Mouse (Mus musculus): ENCODE measurements around the gene Cdrt4. TPM values are rescaled to one million over a fixed set of nuclear protein-coding genes. Genes with fewer than 3 reads are reported as not detected.
A peak's percentile ranks its signal among the peaks of the same experiment; 100 is the strongest.

The Cdrt4 gene
- polyA plus RNA-seq, 1 experiment: 374 TPM

DNA sequence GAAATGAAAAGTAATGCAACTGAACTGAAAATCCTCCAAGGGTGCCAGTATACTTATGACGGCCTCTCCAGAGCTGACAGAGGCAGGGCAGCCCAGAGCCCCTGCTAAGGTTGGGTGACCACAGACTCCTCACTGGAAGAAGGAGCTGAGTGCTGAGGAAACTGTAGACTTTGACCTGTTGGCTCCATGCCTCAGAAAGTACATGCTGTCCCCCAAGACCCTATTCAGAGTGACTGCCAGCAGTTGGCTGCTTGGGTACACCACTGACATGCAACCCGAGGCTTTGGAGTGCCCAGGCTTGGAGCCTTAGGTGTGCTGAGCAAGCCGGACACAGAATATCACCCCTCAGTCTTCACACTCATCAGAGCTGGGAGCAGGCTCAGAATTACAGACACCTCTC is 57.0 kb downstream of the Cdrt4 start:
- no peak for TF ChIP-seq POLR2A (IDR thresholded peaks at IDR 0.05; ENCODE audit: control insufficient read depth, low read depth, low read length)
- TF ChIP-seq CTCF (IDR thresholded peaks at IDR 0.05; ENCODE audit: control insufficient read depth, insufficient read depth, insufficient replicate concordance, low read depth, low read length): no peak
- H3K27ac ChIP-seq (ENCODE audit: control insufficient read depth, insufficient read depth, low read depth, low read length): no peak overlapping the region
- no peaks in the 10 kb centered on the region for H3K36me3 ChIP-seq (ENCODE audit: control insufficient read depth, insufficient read depth, low read length)

GRCm38 (mm10) chr11:63009761-63010160 is 58.8 kb downstream of the Cdrt4 start:
- Histone ChIP-seq H3K27ac (ENCODE audit: control insufficient read depth, insufficient read depth, low read depth, low read length) (no peak overlapping the region), H3K36me3 (ENCODE audit: control insufficient read depth, insufficient read depth, low read length) (no peaks in the 10 kb centered on the region), H3K27me3 (ENCODE audit: control insufficient read depth, insufficient read depth, low read length) (no peaks in the 10 kb centered on the region), H3K4me1 (ENCODE audit: control insufficient read depth, insufficient read depth, low read length) (no peaks in the 10 kb centered on the region), H3K4me3 (ENCODE audit: control insufficient read depth, low read depth, low read length) (no peak overlapping the region)
- no peak for TF ChIP-seq CTCF (IDR thresholded peaks at IDR 0.05; ENCODE audit: control insufficient read depth, insufficient read depth, insufficient replicate concordance, low read depth, low read length)
- TF ChIP-seq POLR2A (IDR thresholded peaks at IDR 0.05; ENCODE audit: control insufficient read depth, low read depth, low read length): no peak

More for the DNA sequence above, 57.0 kb downstream of the Cdrt4 start:
- no peak overlapping the region for H3K4me3 ChIP-seq (ENCODE audit: control insufficient read depth, low read depth, low read length)
- no peaks in the 10 kb centered on the region for H3K27me3 ChIP-seq (ENCODE audit: control insufficient read depth, insufficient read depth, low read length)
- no peaks in the 10 kb centered on the region; the same call in 1 of the 2 replicates for H3K4me1 ChIP-seq (ENCODE audit: control insufficient read depth, insufficient read depth, low read length)

DNA sequence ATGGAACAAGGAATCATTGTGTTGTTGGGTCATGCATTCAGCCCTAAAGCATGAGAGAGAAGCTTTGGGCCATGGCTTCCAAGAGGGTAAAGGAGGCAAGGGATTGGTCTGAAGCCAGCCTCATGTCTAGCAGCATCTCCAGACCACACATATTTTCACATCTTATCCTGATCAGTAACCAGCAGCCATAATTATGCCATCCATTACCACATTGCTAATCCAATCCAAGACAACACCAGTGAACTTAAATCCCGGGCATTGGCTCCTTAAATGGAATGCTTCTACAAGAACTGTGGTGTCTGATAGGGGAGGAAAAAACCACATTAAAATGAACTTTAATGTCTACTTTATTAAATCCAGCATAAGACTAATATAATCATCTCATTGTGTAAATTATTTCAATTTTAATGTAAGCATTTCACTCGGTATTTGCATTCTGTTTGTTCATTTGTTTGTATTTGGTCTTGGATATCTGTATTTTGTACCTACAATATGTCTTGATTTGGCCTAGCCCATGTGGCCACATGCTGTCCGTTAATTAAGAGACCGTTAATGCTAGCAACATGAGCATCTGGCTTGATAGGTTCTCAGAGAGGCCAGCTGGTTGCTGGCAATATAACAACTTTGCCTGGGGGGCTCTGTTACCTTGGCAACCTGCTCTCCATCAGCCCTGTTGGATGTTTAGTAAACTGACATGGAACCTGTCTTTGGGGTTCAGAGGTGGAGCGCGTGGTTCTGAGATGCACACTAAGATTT is 66.5 kb downstream of the Cdrt4 start:
- H3K27me3 ChIP-seq (ENCODE audit: control insufficient read depth, insufficient read depth, low read length): no peaks in the 10 kb centered on the region
- H3K4me1 ChIP-seq (ENCODE audit: control insufficient read depth, insufficient read depth, low read length): peaks cover 4% of the 10 kb centered on the region
- no peaks in the 10 kb centered on the region for H3K36me3 ChIP-seq (ENCODE audit: control insufficient read depth, insufficient read depth, low read length)
- no peak overlapping the region for H3K27ac ChIP-seq (ENCODE audit: control insufficient read depth, insufficient read depth, low read depth, low read length)
- no peak overlapping the region for H3K4me3 ChIP-seq (ENCODE audit: control insufficient read depth, low read depth, low read length)
- TF ChIP-seq CTCF (IDR thresholded peaks at IDR 0.05; ENCODE audit: control insufficient read depth, insufficient read depth, insufficient replicate concordance, low read depth, low read length) (no peak), POLR2A (IDR thresholded peaks at IDR 0.05; ENCODE audit: control insufficient read depth, low read depth, low read length) (no peak)

DNA sequence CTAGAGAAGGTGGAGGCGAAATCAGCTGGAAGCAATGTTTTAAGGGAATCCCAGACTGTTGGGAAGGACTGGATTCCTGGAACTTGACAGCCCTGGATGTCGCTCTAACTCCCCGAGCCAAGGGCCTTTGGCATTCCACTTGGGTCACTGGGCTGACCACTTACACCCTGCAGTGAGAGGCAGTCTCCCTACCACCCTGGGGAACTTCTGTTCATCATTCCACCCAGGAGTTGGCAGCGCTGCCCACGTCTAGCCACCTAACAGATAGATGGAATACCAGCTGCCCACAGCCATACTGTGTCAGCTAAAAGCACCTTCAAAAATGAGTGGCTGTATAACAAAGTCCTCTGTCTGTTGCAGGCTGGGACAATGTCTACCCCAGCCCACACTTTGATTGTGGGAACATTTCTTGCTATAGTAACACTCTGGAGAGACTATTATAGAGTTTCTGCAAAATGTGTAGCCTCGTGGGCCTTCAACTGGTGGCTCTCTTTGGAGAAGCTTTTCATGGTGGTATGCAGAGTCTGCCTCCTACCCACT is 67.2 kb downstream of the Cdrt4 start:
- H3K27me3 ChIP-seq (ENCODE audit: control insufficient read depth, insufficient read depth, low read length): no peaks in the 10 kb centered on the region
- no peak overlapping the region for H3K27ac ChIP-seq (ENCODE audit: control insufficient read depth, insufficient read depth, low read depth, low read length)
- TF ChIP-seq CTCF (IDR thresholded peaks at IDR 0.05; ENCODE audit: control insufficient read depth, insufficient read depth, insufficient replicate concordance, low read depth, low read length): no peak
- TF ChIP-seq POLR2A (IDR thresholded peaks at IDR 0.05; ENCODE audit: control insufficient read depth, low read depth, low read length): no peak
- H3K4me3 ChIP-seq (ENCODE audit: control insufficient read depth, low read depth, low read length): no peak overlapping the region
- peaks cover 4% of the 10 kb centered on the region for H3K4me1 ChIP-seq (ENCODE audit: control insufficient read depth, insufficient read depth, low read length)
- no peaks in the 10 kb centered on the region for H3K36me3 ChIP-seq (ENCODE audit: control insufficient read depth, insufficient read depth, low read length)

- Histone ChIP-seq H3K27ac (ENCODE audit: control insufficient read depth, insufficient read depth, low read depth, low read length) (peak overlapping the region; percentile 33), H3K4me3 (ENCODE audit: control insufficient read depth, low read depth, low read length) (no peak overlapping the region), H3K4me1 (ENCODE audit: control insufficient read depth, insufficient read depth, low read length) (peaks cover 4% of the 10 kb centered on the region), H3K27me3 (ENCODE audit: control insufficient read depth, insufficient read depth, low read length) (no peaks in the 10 kb centered on the region), H3K36me3 (ENCODE audit: control insufficient read depth, insufficient read depth, low read length) (no peaks in the 10 kb centered on the region)
- TF ChIP-seq CTCF (IDR thresholded peaks at IDR 0.05; ENCODE audit: control insufficient read depth, insufficient read depth, insufficient replicate concordance, low read depth, low read length): no peak
- no peak for TF ChIP-seq POLR2A (IDR thresholded peaks at IDR 0.05; ENCODE audit: control insufficient read depth, low read depth, low read length)
Measured at GRCm38 (mm10) chr11:63020633-63021032, 69.6 kb downstream of the Cdrt4 start.

DNA sequence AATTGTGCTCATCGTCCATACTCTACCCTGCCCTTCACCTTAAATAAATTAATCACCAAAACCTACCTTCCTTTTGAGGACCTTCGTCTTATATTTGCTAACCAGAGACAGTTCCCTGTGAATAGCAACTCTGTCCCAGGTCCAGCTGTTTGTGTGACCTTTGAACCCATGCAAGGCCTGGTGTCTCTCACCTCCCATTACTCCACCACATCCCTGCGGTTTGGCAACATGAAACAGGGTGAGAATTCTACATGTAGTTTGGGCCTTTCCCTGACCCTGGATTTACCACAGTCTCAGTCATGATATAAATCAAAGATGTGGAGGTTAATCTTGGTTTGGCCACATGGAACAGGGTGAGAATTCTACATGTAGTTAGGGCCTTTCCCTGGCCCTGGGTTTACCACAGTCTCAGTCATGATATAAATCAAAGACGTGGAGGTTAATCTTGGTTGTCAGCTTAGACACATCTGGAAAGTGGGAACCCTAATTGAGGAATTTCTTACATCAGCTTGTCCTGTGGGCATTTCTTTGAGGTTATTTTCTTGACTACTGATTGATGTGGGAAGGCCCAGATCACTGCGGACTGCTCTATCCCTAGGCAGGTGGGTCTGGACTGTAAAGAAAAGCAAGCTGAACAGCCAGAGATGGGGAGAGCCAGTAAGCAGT is 70.3 kb downstream of the Cdrt4 start:
- no peak for TF ChIP-seq CTCF (IDR thresholded peaks at IDR 0.05; ENCODE audit: control insufficient read depth, insufficient read depth, insufficient replicate concordance, low read depth, low read length)
- TF ChIP-seq POLR2A (IDR thresholded peaks at IDR 0.05; ENCODE audit: control insufficient read depth, low read depth, low read length): no peak
- H3K27me3 ChIP-seq (ENCODE audit: control insufficient read depth, insufficient read depth, low read length): no peaks in the 10 kb centered on the region
- peaks cover 4% of the 10 kb centered on the region for H3K4me1 ChIP-seq (ENCODE audit: control insufficient read depth, insufficient read depth, low read length)
- no peaks in the 10 kb centered on the region for H3K36me3 ChIP-seq (ENCODE audit: control insufficient read depth, insufficient read depth, low read length)
- H3K4me3 ChIP-seq (ENCODE audit: control insufficient read depth, low read depth, low read length): no peak overlapping the region
- no peak overlapping the region for H3K27ac ChIP-seq (ENCODE audit: control insufficient read depth, insufficient read depth, low read depth, low read length)

- no peaks in the 10 kb centered on the region for H3K4me1 ChIP-seq (ENCODE audit: control insufficient read depth, insufficient read depth, low read length)
- no peak overlapping the region for H3K27ac ChIP-seq (ENCODE audit: control insufficient read depth, insufficient read depth, low read depth, low read length)
- no peak for TF ChIP-seq CTCF (IDR thresholded peaks at IDR 0.05; ENCODE audit: control insufficient read depth, insufficient read depth, insufficient replicate concordance, low read depth, low read length)
- no peak for TF ChIP-seq POLR2A (IDR thresholded peaks at IDR 0.05; ENCODE audit: control insufficient read depth, low read depth, low read length)
Measured at GRCm38 (mm10) chr11:63023461-63023860, 72.5 kb downstream of the Cdrt4 start.

More at GRCm38 (mm10) chr11:63023461-63023860, 72.5 kb downstream of the Cdrt4 start:
- H3K36me3 ChIP-seq (ENCODE audit: control insufficient read depth, insufficient read depth, low read length): no peaks in the 10 kb centered on the region
- H3K4me3 ChIP-seq (ENCODE audit: control insufficient read depth, low read depth, low read length): no peak overlapping the region
- no peaks in the 10 kb centered on the region for H3K27me3 ChIP-seq (ENCODE audit: control insufficient read depth, insufficient read depth, low read length)

Data from testis, adult 2 months (tissue).